Mouse (Mus musculus): ENCODE measurements around the gene Ankrd7.
"Not testable (repeated sequence)": the region's sequence is repeated elsewhere in the genome, so short reads cannot be mapped to it uniquely, and the experiment has no call there.

Ankrd7 gene

DNA sequence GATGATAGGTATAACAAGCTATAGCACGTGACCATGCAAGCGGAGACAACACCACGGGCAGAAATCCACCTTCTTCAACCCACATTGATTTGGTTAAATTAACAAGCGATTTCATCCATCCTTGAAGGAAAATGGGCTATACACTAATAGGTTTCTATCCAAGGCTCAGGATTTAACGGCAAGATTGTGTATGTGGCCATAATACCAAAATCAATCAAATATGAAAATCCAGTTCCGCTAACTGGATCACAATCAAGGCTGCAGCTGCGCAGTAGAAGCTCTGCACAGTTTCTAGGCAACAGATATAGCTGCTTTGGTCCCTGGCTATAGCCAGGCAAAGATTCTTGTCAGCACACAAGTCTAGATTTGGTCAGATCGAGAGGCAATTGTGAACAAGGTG is at the start of gene Ankrd7:
Gene Ankrd7 (plus strand): TSS at position 301 of the 400 bp plus-strand sequence.
- no peak for DNase-seq (ENCODE audit: low read depth, low spot score)

DNA sequence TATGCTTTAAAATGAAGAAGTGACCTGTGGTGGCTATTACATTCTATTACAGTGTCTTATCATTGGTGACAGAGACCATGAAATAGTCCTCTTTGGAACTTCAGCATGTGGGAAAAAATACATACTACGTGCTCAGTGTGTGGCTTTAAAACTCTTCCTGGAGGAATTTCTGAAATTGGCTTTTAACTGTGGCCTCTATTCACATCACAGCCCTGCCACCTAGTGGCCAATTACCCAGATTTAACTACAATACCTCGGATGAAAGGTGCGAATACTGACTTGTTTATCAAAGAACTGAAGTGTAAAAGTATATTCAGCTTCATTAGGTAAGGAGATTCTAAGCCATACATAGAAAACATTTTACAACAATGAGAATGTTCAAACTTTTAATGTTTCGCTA is 46.8 kb upstream of the Ankrd7 start:
- peak; percentile 63 for DNase-seq (ENCODE audit: low read depth, low spot score)

DNA sequence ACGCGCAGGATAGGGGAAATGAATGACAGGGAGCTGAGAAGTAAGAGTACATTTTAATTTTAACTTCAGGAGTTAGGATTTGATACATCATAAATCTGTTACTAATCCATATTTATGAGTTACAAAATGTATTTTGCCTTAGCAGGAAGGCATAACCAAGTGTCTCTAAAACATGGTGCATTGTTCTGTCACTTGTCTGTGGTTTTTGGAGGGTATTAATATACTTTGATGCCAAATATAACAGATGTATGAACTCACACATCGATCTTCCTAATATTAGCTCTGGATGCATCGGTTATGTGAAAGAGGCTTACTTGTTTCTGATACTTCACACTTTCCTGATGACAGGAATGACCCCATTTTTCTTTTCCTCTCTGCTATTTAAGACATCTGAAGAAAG is 45.9 kb upstream of the Ankrd7 start:
- DNase-seq (ENCODE audit: low read depth, low spot score) = no peak

DNA sequence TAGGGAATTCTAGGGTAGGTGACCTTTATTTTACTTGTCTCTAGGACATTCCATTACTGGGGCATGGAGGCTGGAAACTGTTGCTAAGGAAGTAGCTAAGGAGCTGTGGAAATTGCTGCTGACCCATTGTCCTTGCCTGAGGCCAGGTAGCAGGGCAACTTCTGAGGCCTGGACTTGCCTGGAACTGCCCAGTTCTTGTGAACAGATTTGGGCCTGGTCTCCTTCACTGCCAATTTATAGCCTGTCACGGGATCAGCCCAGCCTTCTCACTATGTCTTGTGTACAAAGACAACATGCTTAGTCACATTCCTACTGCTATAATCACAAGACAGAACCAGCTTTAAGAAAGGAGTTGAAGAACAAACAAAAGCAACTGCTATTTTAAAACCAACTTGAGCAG is 43.3 kb upstream of the Ankrd7 start:
- DNase-seq (ENCODE audit: low read depth, low spot score) = no peak

DNA sequence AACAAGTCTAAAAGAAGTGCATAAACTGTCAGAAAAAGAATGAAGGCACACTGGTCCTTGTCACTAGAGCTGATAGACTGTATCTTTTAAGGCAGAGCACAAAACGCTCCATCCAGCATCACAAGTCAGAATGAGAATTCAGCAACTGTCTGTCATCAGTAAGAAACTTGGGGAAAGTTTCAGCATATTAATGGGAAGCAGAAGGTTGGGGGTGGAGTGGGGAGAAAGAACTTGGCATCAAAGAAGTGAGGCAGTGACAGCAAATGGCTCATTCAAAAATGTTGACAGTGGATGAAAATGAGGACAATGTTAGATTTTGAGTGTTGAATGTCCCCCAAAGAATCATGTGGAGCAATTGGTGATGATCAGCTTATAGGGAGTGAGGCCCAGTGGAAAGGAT is 33.2 kb upstream of the Ankrd7 start:
- DNase-seq (ENCODE audit: low read depth, low spot score) = no peak

DNA sequence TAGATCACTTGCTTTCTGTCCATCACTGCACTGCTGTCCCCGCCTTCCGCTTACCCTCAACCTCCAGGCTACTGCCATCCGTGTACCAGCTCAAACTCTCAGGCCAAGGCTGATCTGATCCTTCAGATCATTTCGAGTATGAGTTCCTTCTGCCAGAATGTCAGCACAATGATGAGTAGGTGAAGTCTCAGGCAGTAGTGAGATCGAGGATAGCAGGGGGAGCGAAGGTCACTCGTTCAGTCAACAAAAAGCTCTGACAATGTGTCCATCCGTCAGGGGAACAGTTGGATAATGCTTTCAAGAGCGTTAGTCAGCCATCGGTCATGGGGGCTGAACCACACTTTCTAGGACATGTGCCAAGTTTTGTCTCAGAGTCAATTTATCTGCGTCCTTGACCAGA is 21.6 kb upstream of the Ankrd7 start:
- DNase-seq (ENCODE audit: low read depth, low spot score) = not testable (repeated sequence)

DNA sequence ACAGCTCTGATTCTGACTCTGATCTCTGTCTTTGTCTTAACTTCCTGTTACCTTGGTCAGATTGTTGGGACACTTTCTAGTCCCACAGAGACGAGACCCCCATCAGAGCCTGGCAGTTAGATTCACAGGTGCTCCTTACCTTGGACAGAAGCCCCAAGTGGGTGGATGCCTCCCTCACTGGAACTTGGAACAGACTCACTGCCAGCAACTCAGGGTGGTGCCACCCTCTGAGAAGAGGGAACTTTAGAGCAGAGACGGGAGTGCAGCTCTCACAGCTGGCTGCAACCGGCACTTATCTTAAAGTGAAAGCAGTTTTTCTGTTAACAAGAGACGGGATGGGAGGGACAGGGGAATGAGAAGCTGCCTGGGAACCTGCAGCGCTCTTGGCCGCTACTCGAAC is 20.5 kb upstream of the Ankrd7 start:
- DNase-seq (ENCODE audit: low read depth, low spot score) = not testable (repeated sequence)

DNA sequence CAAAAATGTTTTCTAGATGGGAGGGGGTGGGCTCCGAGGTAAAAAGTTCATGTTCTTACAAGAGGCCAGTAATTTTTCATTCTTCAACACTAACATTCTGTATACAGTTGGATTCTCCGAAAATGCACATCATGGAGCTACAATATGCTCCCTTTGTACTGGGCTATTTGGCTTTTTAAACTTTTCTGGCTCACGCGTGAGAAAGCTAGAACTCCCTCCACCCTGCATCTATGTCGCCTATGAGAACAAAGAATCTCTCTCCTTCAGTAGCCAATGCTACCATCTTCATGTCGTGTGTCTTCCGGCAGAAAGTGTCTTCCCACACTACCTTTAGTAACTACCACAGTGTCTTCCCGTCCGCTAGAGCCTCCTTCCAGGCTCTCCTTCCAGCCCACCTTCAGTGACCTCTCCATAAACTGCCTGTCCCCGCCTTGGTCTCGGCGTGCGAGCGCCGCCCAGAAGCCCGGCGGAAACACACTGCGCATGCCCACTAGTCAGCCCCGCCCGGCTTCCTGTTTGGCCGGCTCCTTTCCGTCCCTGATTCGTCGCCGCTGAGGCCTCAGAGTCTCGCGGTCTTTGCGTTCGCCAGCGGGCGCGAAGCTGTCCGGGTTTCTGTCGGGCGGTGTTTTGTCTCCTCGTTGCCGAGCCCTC is 17.9 kb upstream of the Ankrd7 start, which contains the start of gene Lsm8:
Gene Lsm8 (plus strand): TSS at position 529 of the 651 bp plus-strand sequence.
- DNase-seq (ENCODE audit: low read depth, low spot score) = peak; percentile 92

DNA sequence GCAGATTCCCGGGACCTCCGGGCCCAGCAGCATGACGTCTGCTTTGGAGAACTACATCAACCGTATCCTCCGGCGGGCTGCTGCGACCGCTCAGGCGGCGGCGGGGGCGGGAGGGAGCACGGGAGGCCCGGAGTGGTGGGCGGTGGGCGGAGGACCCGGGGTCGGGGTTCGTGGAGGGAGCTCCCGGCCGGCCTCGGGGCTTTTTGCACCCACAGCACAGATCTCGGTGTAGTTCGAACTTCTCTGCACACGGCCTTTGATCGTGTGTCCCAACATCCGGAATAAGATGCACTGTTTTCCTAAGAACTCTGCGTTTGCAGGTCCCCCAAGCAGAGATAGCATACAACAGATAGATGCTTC is 17.4 kb upstream of the Ankrd7 start:
- no peak for DNase-seq (ENCODE audit: low read depth, low spot score)

DNA sequence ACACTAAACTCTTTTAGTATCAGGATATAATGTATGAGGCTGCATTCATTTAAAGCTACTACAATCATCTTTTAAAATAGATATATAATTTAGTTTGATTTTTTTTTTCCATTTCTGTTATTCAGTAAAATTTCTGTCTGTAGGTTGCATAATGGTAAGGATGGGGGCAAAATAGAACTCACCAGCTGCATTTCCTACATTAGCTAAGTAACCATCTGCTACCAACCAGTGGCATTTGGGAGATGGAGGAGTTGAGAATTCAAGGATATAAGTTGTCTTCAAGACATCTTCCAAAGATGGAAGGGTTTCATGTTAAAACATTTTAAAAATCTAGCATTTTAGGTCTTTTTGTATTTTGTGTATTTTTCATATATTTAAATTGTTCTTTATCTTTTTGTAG is 10.8 kb upstream of the Ankrd7 start:
- peak; percentile 89 for DNase-seq (ENCODE audit: low read depth, low spot score)

DNA sequence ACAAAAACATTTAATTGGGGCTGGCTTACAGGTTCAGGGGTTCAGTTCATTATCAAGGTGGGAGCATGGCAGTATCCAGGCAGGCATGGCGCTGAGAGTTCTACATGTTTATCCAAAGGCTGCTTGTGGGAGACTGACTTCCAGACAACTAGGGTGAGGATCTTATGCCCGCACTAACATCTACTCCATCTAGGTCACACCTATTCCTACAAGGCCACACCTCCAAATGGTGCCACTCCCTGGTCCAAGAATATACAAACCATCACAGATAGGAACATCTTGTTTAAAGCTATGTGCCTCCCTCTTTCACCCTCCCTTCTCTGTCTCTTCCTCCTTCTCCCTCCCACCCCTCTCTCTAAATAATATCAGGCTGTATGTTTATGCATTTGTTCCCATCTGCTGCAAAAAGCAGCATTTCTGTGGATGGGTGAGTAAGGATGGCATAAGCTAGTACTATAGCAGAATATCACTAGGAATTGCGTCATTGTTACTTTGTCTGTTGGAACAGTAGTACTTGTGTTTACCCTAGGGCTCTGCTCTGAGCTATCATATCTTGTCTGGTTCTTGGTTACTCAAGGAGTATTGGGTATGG is 9.5 kb upstream of the Ankrd7 start:
- no peak for DNase-seq (ENCODE audit: low read depth, low spot score)

DNA sequence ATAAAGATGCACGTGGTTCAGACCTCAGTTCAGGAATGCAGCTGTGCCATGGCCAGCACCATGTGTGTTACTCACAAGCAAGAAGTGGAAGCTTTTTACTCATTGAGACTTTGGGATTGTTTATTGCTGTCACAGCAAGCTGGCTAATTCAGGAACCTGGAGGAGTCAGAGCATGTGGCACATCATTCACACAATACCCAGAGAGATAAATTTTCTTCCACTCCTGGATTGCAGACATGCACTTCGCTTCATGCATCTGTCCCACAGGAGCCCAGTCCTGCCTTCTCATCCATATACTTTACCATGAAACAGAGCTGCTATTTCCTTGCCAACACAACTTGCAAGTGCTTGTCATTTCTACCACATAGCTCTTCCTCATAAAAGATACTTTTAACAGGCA is 22.9 kb downstream of the Ankrd7 start:
- DNase-seq (ENCODE audit: low read depth, low spot score) = peak; percentile 27

DNA sequence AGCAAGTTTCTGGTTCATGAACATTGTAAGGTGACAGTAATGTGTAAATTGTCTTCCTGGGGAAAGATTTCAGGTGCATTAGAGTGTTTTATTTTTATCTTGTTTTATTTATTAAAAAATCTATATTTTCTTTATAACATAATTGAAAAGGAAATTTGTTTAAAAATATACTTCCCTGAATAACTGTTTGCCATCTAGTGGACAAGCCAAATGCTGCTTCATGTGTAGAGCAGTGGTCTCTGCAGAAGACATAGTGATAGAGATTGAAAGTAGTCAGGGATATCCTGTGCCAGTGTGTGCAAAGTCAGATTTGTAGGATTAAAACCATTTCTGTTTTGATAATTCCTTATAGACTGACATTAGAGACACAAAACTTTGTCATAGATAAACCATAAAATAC is 28.0 kb downstream of the Ankrd7 start:
- no peak for DNase-seq (ENCODE audit: low read depth, low spot score)

DNA sequence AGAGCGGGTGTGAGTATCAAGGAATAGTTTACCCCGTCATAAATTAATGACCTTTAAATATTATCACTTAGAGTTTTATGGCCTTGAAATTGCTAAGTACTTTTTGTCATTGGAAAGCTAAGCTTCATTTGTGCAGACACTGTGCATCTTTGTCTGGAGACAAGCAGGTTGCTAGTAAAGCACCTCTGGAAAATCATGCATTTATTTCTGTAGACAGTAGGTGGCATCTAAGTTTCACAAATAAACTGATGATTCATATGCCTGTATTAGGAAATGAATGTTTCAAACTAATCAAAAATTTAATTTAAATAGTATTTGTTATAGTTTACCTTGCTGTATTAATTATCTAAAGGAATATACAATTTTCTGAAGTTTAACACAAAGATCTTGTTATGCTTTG is 41.1 kb downstream of the Ankrd7 start:
- no peak for DNase-seq (ENCODE audit: low read depth, low spot score)

DNA sequence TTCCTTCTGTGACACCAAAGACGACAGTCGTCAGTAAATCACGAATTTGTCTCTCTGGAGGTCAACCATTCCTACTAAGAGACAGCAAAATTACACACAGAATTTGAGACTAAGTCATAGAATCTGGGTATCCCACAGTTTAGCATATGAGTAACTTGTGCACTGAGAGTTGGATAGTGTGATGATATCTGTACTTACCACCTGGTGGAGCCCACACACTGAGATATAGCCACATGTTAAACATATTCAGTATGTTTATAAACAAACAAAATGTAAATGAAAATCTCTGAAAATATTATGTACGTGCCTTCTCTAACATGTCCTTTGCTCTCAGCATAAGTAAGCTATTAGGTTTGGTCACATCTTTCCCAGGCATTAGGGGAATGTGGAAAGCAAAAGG is 47.1 kb downstream of the Ankrd7 start:
- no peak for DNase-seq (ENCODE audit: low read depth, low spot score)

DNA sequence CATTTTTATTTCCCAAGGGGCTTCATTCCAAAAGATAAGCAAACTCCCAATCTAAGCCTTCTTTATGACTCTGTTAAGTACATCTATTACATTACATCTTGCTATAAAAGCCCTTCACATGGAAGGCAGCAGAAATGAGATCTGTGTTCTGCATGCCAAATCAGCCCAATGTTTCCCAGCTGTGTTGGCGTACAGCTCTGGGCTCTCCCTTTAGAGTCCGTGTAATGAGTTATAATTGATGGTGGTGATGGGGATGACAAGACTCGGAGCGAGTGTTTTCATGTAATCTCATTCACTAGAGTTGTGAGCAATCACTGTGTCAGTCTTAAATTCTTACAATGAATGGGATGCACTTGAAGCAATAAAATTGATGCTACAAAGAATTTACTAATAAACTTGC is 49.9 kb downstream of the Ankrd7 start:
- peak; percentile 4 for DNase-seq (ENCODE audit: low read depth, low spot score)

DNA sequence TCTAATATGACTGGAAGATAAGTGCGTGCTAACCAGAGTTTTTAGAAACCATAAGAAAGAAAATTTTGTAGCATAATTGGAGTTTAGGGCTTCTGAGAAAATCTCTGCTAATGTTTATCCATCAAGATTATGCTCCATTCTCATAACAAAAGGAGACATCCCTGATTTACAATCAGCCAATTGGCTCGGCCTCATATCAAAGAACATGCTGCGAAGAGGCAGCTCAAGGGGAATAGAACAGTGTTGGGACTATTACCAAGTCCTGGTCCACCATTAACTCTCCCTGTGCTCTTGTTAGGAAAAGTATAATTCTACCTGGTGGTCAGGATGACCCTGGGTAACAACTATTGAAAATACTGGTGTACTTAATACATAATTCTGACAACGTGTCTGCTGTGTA is 50.4 kb downstream of the Ankrd7 start:
- DNase-seq (ENCODE audit: low read depth, low spot score) = no peak
